Mouse (Mus musculus): ENCODE measurements around the gene Mis12.

The Mis12 gene

GRCm38 (mm10) chr11:71018416-71019200 is 803 bp upstream of the Mis12 start:
- peak; percentile 16 for DNase-seq

GRCm38 (mm10) chr11:71028280-71028679 is 8.9 kb downstream of the Mis12 start:
- DNase-seq, result no peak

GRCm38 (mm10) chr11:71029403-71030118 is 10.2 kb downstream of the Mis12 start:
- DNase-seq, result no peak

- no peak for DNase-seq
These were observed 12.7 kb downstream of the Mis12 start for GRCm38 (mm10) chr11:71032070-71032469.

GRCm38 (mm10) chr11:71032491-71033162 is 13.2 kb downstream of the Mis12 start:
- DNase-seq, result no peak

GRCm38 (mm10) chr11:71033163-71033761 is 13.9 kb downstream of the Mis12 start, which contains the start of gene 6330403K07Rik:
6330403K07Rik (minus strand) TSS chr11:71033513.
- DNase-seq, result peak; percentile 43

GRCm38 (mm10) chr11:71039526-71040298 is 20.3 kb downstream of the Mis12 start:
- no peak for DNase-seq

DNA sequence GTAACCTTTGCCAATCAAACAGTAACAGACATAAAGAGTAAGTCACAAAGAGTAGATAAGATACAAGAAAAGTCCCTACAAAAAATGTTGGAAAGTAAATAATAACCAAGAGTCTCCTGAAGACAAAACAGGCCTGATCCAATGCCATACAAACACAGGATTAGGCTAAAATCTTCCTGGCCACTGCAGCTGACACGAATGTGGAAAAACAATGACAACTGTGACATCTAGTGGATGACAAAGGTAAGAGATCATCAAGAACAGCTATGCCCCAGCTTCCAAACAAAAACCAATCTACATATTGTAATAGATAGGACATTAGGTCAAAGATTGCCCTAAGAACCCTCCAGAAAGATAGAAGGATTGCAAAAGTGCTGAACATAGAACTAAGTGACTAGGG is 33.1 kb downstream of the Mis12 start:
- no peak for DNase-seq

DNA sequence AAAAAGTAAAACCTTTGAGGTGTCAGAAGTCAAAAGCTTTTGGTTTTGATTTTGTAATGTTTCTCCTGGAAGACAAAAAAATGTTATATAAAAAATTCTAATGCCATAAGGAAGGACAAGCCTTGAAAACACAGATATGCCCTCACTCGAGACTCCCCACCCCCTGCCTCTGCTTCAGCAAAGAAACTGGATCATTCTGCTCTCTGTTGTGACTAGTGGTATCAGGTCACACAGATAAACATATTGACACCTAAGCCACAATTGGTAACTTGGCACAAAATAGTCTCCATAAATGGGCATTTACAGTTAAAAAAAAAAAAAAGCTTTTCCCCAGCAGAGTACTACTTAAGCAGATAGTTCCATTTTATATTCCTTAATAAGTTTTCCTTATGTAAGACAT is 56.9 kb downstream of the Mis12 start:
- DNase-seq, result no peak
